Mouse (Mus musculus) cerebellum, adult (tissue): Measurements from ENCODE around the gene Mybpc2.

Experiments
- ATAC-seq: cut with Nextera tagmentation; 2 replicates; pipeline ENCODE4 v1.9.2; 2017; ENCODE audit warnings: mild to moderate bottlenecking, moderate library complexity, mixed read lengths; ENCODE audit not compliant: insufficient number of reproducible peaks, low FRiP score, low TSS enrichment

Mybpc2 gene

DNA sequence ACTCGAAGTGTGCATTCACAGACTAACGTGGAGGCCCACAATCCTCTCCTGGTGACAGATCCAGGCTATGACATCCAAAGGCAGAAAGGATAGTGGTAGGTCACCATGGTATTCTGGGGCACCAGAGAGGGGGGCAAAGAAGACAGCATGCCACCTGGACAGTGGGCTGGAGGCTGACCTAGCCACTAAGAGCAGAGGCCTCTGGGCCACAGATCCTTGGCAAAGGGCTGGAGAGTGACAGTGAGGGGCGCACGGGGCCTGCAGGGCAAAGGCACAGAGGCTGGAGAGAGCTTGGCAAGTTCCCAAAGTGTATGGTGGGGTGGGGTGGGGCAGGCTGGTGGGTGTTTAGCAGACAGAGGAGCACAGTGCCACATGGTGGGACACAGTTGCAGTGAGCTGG lies 34.2 kb downstream of the Mybpc2 start:
- ATAC-seq = no peak

DNA sequence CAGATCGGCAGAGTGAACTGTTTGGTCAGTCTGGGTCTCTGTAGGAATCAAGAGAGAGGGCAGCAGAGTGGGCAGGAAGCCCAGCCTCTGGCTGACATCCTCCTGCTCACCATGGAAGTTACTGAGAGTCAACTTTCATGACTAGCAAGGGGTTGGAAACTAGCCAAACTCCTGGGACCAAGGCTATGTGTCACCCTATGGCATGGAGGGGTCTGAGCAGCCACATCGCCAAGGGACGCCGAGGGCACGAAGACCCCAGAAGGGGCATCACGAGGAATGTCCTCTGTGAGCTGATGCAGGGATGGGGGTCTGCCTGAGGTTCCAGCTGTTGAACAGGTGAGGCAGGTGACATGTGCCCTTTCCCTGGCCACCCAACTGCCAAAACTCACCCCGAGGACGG lies 35.9 kb downstream of the Mybpc2 start:
- no peak for ATAC-seq

DNA sequence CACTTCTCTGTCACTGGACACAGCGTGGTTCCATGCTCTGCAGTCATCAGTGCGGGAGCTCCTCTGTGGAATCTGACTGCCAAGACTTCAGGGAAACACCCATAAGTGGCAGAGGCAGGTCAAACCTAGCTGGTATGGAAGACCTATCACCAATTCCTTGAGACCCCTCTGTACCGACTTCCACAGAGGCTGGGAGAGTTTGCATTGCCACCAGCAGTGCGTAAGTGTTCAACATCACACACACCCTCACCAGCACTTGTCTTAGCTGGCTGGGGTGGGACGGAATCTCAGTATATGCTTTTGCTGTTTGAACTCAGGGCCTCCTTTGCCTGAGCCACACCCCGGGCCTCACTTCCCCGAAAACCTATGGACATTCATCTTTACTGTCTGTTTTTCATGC lies 36.5 kb downstream of the Mybpc2 start:
- ATAC-seq = no peak

DNA sequence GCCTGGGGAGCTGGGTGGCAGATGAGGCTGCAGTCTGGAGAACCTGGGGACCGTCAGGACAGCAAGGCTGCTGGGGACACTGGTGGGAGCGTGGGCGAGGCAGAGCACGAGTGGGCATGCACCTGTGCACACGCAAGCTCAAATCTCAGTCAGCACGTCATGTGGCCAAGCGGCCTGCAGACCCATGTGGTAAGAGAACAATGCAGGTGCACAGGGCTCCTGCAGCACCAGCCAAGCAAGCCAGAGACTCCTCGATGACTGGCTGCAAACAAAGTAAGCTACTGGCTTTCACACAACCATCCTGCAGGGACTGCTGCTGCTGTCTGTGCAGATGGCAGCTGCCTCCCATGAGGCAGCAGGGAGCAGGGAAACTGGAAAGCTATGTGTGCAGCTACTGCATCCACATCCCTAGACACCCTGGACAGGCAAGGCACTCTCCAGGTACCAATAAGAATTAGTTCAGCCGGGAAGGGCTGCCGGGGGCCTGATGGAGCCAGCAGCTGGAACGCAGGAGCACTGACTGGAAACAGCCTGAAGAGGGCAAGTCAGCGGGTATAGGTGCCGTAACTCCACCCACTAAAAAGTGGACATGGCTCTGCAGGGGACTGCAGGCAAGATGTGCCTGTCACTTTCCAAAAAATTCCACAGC lies 37.4 kb downstream of the Mybpc2 start:
- no peak for ATAC-seq

DNA sequence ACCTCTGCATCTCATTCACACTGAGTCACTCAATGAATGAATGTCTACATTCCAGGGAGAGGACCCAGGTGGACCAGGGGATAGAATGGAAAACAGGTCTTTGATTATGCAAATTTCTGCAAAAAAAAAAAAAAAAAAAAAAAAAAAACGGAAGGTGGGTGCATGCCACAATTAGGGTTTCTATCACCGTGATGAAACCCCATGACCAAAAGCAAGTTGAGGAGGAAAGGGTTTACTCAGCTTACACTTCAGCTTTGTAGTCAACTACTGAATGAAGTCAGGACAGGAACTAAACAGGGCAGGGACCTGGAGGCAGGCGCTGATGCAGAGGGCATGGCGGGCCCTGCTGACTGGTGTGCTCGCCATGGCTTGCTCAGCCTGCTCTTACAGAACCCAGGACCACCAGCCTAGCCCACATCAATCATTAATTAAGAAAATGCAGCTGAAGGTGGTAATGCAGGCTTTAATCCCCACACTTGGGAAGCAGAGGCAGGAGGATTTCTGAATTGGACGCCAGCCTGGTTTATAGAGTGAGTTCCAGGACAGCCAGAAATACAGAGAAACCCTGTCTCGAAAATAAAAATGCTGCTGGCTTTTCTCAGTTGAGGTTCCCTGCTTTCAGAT lies 38.8 kb downstream of the Mybpc2 start:
- ATAC-seq = no peak

DNA sequence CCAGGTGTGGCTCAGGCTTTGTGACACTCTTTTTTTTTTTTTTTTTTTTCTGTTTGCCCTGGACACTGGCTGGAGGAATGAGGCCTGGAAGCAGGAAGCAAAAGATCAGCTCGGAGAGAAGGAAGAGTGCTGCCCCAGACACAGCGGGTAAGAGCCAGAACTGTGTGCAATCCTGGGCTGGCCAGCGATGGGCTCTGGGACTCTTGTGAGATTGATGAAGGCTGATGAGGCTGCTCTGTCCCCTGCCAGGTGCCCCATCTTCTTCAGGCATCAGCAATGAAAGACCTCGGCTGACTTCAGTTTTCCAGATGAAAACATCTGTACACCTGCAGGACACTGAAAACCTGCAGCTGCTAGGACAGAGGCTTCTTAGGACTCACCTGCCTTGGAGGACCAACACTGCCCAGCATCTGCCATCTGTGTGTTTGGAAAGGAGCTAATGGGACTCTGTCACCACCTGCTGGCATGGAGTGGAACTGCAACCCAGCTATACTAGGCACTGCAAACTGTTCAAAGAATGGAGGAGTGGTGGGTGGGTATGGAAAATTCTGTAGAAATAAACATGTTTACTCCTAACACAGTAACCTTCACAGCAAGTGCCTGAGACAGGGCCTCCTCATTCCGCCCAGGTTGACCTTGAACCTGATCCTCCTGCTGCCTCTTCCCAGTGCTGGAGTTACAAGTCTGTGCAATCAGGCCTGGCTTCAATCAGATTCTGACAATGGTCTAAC lies 39.5 kb downstream of the Mybpc2 start:
- ATAC-seq = peak; percentile 65; the same call in 1 of the 2 replicates

DNA sequence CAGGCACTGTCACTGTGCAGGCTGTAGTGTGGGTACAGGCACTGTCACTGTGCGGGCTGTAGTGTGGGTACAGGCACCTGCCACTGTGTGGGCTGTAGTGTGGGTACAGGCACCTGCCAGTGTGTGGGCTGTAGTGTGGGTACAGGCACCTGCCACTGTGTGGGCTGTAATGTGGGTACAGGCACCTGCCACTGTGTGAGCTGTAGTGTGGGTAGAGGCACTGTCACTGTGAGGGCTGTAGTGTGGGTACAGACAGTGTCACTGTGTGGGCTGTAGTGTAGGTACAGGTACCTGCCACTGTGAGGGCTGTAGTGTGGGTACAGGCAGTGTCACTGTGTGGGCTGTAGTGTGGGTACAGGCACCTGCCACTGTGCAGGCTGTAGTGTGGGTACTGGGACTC lies 40.3 kb downstream of the Mybpc2 start:
- ATAC-seq = no peak

DNA sequence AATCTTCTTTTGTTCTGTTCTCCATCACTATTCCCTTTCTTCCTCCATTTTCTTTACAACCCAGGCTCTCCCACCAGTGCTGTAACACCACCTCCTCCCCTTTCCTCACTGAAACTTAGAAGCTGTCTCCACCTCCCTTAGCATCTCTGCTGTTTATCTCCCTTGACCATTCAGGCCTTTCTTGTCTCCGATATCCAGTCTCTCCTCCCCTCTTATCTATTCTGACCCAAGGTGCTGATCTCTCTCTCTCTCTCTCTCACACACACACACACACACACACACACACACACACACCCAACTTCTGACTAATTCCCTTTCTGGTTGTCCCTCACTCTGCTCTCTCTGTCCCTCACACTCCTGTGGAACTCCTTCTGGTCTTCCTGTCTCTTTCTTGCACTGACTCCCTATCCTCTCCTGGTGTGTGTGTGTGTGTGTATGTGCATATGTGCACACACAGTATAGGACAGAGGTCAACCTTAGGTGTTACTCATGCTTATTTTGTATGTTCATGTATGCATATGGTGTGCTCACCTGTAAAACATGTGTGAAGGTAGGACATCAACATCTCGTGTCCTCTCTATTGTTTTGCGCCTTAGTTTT lies 41.5 kb downstream of the Mybpc2 start:
- ATAC-seq = no peak

DNA sequence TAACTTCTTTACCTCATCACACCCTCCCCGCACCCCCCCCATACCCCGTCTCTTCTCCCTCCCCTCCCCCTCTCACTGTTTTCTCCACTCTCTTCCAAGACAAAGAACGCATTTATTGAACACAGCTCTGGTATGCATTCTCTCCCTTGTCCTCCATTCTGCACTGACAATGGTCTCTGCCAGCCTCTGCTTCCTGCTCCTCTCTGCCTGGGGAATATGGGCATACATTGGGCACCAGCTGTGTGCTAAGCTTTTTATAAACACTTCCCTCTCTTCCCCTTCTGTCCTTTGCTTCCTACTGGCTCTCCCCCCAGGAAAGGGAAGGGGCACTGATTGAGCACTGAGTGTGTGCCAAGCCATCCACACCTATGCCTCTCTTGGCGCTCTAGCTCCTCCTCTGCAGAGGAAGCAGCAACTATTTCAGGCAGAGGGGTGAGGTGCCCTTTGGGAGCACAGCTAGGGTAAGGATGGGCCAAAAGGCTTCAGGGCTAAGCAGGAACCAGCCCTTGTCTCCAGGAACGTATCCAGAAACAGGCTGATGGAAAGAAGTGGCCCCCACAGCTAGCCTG lies 49.3 kb downstream of the Mybpc2 start:
- no peak for ATAC-seq

DNA sequence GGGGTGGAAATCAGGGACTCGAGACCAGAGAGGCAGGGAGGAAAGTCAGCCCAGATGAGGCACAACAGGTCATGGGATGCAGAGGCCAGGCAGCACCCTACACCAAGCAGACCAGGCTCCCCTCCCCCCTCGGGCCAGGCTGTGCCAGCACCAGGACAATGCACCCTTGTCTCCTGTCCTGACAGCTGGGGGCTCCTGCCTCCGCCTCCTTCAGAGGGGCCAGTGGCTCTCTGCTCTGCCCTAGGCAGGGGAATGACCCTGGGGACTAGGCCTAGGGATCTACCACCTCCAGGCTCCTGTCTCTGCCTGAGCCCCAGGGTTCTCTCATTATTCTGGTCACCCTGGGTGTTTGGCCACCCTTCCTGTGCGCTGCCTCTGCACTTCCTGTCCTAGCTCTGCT lies 50.0 kb downstream of the Mybpc2 start:
- no peak; the same call in 1 of the 2 replicates for ATAC-seq

DNA sequence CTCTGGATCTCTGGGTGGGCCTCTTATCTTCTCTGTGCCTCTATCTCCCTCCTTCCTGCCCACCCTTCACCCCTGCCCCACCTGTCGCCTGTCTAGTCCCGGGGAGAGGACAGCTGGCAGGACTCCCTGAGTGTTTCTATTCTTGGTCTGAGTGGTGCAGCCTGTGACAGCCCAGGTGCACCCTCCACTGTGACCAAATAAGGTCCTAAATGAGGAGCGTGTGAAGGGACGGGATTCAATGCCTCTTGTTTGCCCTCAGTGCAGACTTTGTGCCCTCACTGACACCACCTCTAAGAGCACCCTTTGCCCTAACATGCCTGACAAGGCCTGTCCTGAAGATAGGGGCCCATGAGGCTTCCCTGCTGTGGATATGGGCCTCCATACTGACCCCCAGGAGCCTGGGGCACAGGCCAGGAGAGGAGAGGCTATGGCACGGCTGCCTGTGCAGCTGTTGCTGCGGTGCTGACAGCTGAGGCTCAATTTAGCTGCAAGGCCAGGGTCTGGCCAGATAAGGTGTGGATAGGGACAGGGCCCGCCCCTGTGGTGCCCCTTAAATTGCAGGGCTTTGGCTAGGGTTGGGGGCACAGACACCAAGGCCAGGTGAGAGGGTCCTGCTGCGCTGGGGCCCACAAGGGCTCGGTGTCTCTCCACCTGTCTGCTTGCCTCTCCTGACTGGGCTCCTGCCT lies 51.4 kb downstream of the Mybpc2 start:
- no peak for ATAC-seq

DNA sequence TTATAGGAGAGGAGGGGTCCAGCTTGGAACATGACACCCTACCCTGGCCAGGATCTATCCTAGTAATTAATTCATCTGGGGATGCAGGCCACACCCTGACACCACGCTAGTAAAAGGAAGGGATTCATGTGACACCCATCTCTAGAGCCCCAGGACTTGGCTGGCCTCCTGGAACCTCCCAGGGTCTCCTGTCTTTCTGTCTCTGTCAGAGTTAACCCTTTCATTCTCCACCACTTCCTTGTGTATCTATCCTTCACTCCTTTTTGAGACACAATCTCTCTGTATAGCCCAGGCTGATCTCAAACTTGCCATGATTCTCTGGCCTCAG lies 51.9 kb downstream of the Mybpc2 start:
- no peak for ATAC-seq

DNA sequence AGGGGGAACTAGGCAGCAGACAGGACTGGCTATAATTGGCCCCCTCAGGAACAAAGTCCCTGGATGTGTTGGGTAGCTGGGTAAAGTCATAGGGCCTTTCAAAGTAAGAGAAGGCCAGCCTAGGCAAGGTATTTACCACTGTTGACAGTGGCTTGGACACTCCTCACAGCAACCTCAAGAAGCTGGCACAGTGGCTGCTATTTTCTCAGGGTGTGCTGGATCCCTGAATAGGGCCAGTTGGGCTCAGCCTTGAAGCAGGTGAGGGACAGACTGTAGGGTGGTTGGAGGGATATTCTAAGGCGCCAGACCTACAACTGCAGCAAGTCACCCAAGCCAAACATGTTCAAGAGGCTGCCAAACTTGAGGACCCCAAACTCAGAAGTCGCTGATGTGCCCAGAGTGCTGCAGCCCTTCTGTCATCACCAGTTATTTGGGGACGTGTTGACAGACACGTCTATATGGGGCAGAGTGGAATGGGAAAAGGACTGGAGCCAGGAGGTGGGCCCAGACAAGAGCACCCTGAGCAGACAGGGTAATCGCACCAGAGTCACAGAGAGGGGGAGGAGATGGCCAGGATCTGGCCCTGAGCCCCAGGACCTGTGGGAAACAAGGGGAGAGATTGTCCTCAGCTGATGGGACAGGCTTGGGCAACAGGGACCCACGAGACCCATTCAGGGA lies 52.4 kb downstream of the Mybpc2 start:
- ATAC-seq = no peak

DNA sequence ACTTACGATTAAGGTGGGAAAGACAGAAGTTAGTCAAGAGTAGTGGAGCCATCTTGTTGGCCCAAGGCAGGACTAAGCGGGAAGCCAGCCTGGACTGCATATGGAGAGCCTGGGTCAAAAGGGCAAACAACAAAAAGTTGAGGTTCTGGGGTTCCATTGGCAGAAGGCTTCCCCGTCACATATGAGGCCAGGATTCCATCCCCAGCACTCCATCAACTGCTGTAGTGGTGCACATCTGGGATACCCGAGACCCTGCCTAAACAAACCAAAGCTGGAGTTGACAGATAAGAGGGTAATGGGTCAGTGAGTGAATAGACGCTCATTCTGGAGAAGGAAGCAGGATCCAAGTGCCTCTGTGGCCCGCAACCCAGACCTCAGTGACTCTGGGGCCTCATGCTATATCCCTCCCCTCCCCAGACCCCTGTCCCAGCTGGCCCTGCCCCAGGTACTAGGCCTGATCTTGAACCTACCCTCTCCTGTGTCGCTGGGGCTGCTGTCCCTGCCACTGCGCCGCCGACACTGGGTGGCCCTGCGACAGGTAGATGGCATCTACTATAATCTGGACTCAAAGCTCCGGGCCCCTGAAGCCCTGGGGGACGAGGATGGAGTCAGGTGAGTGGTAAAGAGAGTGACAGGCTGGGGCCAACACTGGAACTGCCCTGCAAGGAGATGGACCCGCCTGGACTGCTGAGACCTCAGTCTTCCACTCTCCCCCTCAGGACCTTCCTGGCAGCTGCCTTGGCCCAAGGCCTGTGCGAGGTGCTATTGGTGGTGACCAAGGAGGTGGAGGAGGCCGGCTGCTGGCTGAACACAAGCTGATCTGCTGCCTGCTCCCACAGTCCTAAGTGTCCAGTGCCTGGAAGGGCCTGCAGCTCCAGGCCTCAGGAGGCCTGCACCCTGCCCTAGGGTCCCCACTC lies 53.5 kb downstream of the Mybpc2 start:
- ATAC-seq = no peak

DNA sequence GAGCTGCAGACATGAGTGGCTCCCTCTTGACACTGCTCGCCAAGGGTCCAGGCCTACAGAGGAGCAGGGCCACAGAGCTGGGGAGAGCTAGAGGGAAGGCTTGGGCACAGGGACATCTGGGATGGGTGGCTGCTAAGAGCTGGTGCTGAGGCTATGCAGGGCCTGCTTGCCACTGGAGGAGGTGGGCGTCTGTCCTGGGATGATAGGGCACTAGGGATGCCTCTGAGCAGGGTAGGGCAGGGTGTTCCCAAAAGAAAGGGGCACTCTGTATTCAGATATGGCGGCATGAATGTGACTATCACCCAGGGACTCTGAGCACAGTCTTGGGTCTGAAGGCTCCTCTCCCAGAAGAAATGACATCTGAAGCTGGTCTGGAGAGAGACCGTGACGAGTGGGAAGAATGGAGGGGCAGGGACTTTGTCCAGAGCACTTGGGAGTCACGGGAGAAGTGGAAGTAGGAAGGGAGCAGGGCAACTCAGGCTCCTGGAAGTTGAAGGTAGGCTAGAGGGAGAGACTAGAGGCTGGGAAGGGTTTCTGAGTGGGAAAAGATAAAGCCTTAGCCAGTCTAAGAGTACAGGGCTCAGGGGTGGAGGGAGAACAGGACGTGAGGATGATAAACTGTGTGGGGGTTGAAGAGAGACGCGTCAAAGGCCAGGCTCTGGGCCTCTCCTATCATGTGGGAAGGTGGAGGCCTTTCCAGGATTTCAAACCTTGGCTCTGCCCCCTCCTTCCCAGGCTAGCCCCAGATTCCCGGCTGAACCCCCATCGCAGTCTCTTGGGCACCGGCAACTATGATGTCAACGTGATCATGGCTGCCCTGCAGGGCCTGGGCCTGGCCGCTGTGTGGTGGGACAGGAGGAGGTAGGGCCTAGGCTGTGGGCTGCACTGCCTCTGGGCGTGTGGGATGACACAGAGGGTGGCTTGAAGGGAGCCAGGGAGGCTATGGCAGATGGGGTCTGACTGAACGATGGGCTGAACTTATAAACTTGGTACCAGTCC lies 54.5 kb downstream of the Mybpc2 start:
- no peak for ATAC-seq

DNA sequence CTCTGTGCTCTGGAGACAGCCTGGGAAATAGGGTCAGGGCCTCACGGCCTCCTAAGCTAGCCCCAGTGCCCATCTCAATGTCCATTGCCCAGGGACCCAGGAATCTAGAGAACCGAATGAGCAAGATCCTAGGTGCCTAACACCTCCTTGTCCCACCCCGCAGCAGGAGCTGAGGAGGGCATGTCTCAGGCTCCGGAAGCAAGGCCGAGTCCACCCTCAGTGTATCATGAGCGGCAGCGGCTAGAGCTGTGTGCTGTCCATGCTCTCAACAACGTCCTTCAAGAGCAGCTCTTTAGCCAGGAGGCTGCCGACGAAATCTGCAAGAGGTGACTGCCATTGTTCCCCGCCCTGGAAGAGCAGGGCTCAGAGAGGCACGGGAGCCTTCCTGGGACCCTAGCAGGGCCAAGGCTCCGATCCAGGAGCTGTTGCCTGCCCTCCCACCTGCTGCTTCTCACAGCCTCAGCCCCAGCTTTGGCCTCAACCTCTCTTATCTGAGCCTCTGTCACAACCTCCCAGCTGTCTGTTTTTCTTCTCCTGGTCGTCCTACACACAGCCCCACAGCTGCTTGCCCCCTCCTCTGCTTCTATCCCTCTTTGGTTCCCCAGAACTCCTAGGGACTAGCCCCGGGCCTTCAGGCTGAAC lies 55.7 kb downstream of the Mybpc2 start:
- ATAC-seq = no peak

DNA sequence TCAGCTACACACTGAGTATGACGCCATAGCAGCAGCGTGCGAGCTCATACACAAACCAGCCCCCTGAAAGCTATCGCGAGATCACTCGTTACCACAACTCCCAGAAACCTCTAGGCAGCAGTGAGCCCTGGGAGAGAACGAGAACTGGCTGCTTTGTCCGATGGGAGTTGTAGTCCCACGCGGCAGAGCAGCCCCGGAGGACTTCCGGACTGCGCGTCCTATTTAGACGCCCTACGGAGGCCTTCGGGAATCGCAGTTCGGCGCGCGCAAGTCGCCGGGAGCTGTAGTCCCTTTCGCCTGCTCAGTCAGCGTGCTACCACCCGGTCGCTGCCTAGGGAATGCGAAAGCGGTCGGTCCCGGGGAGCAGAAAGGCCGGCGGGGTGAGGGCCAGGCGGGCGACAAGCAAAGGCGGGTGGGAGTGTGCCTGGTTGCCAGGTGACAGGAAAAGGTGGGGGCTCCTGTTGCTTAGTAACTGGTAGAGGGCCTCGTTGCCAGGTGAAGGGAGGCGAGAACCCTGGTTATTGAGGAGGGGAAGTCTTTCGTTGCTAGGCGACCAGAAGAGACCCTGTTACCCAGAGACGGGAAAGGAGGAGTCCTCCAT lies 56.5 kb downstream of the Mybpc2 start, which contains the start of gene Josd2:
Josd2 (plus strand) TSS at position 170 of the 601 bp plus-strand sequence.
- peak; percentile 81 for ATAC-seq
